Mouse (Mus musculus) hindbrain, embryonic 12.5 days (tissue): Measurements from ENCODE around the gene Il9r. TPM values are rescaled to one million over a fixed set of nuclear protein-coding genes. Genes with fewer than 3 reads are reported as not detected.

Source experiments
- ATAC-seq: fragments of 200-750 bp; cut with Nextera tagmentation; 2 replicates; pipeline ENCODE4 v1.8.0; 2017; ENCODE audit warnings: moderate TSS enrichment; ENCODE audit not compliant: low FRiP score
- H3K27ac ChIP-seq: fragments of 300-500 bp; sonication (generic); 2 replicates; pipeline ENCODE4 v1.5.1; 2016; ENCODE audit warnings: mild to moderate bottlenecking
- H3K27me3 ChIP-seq: fragments of 300-500 bp; sonication (generic); 2 replicates; pipeline ENCODE4 v1.6.1; 2016; ENCODE audit warnings: mild to moderate bottlenecking
- H3K36me3 ChIP-seq: fragments of 300-500 bp; sonication (generic); 2 replicates; pipeline ENCODE4 v1.6.1; 2016; ENCODE audit warnings: mild to moderate bottlenecking
- H3K4me1 ChIP-seq: fragments of 300-500 bp; sonication (generic); 2 replicates; pipeline ENCODE4 v1.6.1; 2016
- H3K4me2 ChIP-seq: fragments of 300-500 bp; sonication (generic); replicated peaks from 2 replicates; pipeline ENCODE4 v1.6.1; 2016; ENCODE audit warnings: mild to moderate bottlenecking
- H3K4me3 ChIP-seq: fragments of 300-500 bp; sonication (generic); 2 replicates; pipeline ENCODE4 v1.5.1; 2016; ENCODE audit warnings: mild to moderate bottlenecking
- H3K9ac ChIP-seq: fragments of 300-500 bp; sonication (generic); 2 replicates; pipeline ENCODE4 v1.6.1; 2016; ENCODE audit warnings: mild to moderate bottlenecking, moderate library complexity
- H3K9me3 ChIP-seq: fragments of 300-500 bp; sonication (generic); replicated peaks from 2 replicates; pipeline ENCODE4 v1.6.1; 2016; ENCODE audit warnings: mild to moderate bottlenecking
- WGBS: fragments of 180-500 bp; shearing (Covaris S2); methylation state at CpG from one replicate; pipeline ENCODE4 v1.1.7; 2016; 5-methylcytosine and 5-hydroxymethylcytosine counted together
- polyA plus RNA-seq: library from polyadenylated mRNA; unstranded; fragments of >200 nt; fragmentation: Nextera tagmentation; extraction: Ambion mirVana; gene quantifications from 2 replicates; pipeline ENCODE4 v1.2.1, GENCODE M21; 2016

The Il9r gene
- polyA plus RNA-seq, 1 experiment from 2014 or later = not detected

GRCm38 (mm10) chr11:32194086-32194485 is 6.0 kb downstream of the Il9r start:
- H3K36me3 ChIP-seq = no peaks in the 10 kb centered on the region
- H3K4me2 ChIP-seq = no peak overlapping the region
- 0 out of 2 replicates have a peak, but pooled peaks cover 5% of the 10 kb centered on the region for H3K27me3 ChIP-seq
- H3K4me1 ChIP-seq = peaks cover 6% of the 10 kb centered on the region
- no peak overlapping the region for H3K4me3 ChIP-seq
- 85% methylated on average over 10 of the region's 10 CpGs for WGBS
- no peaks in the 10 kb centered on the region for H3K9me3 ChIP-seq
- no peak for ATAC-seq
- H3K9ac ChIP-seq = no peak overlapping the region
- H3K27ac ChIP-seq = no peak overlapping the region

- 0 out of 2 replicates have a peak, but pooled peaks cover 5% of the 10 kb centered on the region for H3K27me3 ChIP-seq
- no peak overlapping the region for H3K4me3 ChIP-seq
- 88% methylated on average over 10 of the region's 10 CpGs for WGBS
- no peak for ATAC-seq
- H3K9me3 ChIP-seq = no peaks in the 10 kb centered on the region
- H3K27ac ChIP-seq = no peak overlapping the region
- H3K36me3 ChIP-seq = no peaks in the 10 kb centered on the region
- no peak overlapping the region for H3K9ac ChIP-seq
- H3K4me1 ChIP-seq = peaks cover 4% of the 10 kb centered on the region
- H3K4me2 ChIP-seq = no peak overlapping the region
Observed at GRCm38 (mm10) chr11:32193156-32193555, 6.9 kb downstream of the Il9r start.

GRCm38 (mm10) chr11:32190603-32191110 is 9.4 kb downstream of the Il9r start:
- Histone ChIP-seq H3K4me1 (no peaks in the 10 kb centered on the region), H3K36me3 (no peaks in the 10 kb centered on the region), H3K9ac (no peak overlapping the region), H3K9me3 (no peaks in the 10 kb centered on the region), H3K27me3 (no peaks in the 10 kb centered on the region), H3K27ac (no peak overlapping the region), H3K4me3 (no peak overlapping the region), H3K4me2 (no peak overlapping the region)
- WGBS = 68% methylated on average over 13 of the region's 13 CpGs
- ATAC-seq = no peak

GRCm38 (mm10) chr11:32190119-32190518 is 10.0 kb downstream of the Il9r start:
- no peak overlapping the region for H3K27ac ChIP-seq
- H3K9ac ChIP-seq = no peak overlapping the region
- H3K9me3 ChIP-seq = no peaks in the 10 kb centered on the region
- no peaks in the 10 kb centered on the region for H3K27me3 ChIP-seq
- H3K4me1 ChIP-seq = no peaks in the 10 kb centered on the region
- H3K36me3 ChIP-seq = no peaks in the 10 kb centered on the region
- H3K4me3 ChIP-seq = no peak overlapping the region
- no peak overlapping the region for H3K4me2 ChIP-seq
- WGBS = 69% methylated on average over 9 of the region's 9 CpGs
- ATAC-seq = no peak

GRCm38 (mm10) chr11:32189434-32189833 is 10.6 kb downstream of the Il9r start:
- 55% methylated on average over 5 of the region's 5 CpGs for WGBS
- Histone ChIP-seq H3K4me2 (no peak overlapping the region), H3K36me3 (no peaks in the 10 kb centered on the region), H3K27me3 (no peaks in the 10 kb centered on the region), H3K9me3 (no peaks in the 10 kb centered on the region), H3K27ac (no peak overlapping the region), H3K4me3 (no peak overlapping the region), H3K4me1 (no peaks in the 10 kb centered on the region), H3K9ac (no peak overlapping the region)
- ATAC-seq = no peak

- H3K4me1 ChIP-seq = no peaks in the 10 kb centered on the region
- H3K9ac ChIP-seq = no peak overlapping the region
- H3K4me3 ChIP-seq = no peak overlapping the region
- 85% methylated on average over 12 of the region's 12 CpGs for WGBS
- H3K27me3 ChIP-seq = no peaks in the 10 kb centered on the region
- H3K4me2 ChIP-seq = no peak overlapping the region
- no peak overlapping the region for H3K27ac ChIP-seq
- no peaks in the 10 kb centered on the region for H3K36me3 ChIP-seq
- no peaks in the 10 kb centered on the region for H3K9me3 ChIP-seq
- no peak for ATAC-seq
Observed at GRCm38 (mm10) chr11:32188881-32189280, 11.2 kb downstream of the Il9r start.

GRCm38 (mm10) chr11:32187256-32187655 is 12.8 kb downstream of the Il9r start:
- Histone ChIP-seq H3K36me3 (no peaks in the 10 kb centered on the region), H3K27ac (no peak overlapping the region), H3K9me3 (no peaks in the 10 kb centered on the region), H3K4me1 (no peaks in the 10 kb centered on the region), H3K27me3 (no peaks in the 10 kb centered on the region), H3K9ac (no peak overlapping the region), H3K4me2 (no peak overlapping the region), H3K4me3 (no peak overlapping the region)
- ATAC-seq = no peak
- 85% methylated on average over 4 of the region's 4 CpGs for WGBS

GRCm38 (mm10) chr11:32186031-32186430 is 14.0 kb downstream of the Il9r start:
- Histone ChIP-seq H3K4me1 (no peaks in the 10 kb centered on the region), H3K4me3 (no peak overlapping the region), H3K9me3 (no peaks in the 10 kb centered on the region), H3K4me2 (no peak overlapping the region), H3K9ac (no peak overlapping the region), H3K36me3 (no peaks in the 10 kb centered on the region), H3K27ac (no peak overlapping the region), H3K27me3 (0 out of 2 replicates have a peak, but pooled peaks cover 4% of the 10 kb centered on the region)
- WGBS = 82% methylated on average over 3 of the region's 3 CpGs
- no peak for ATAC-seq

- no peak for ATAC-seq
- H3K4me2 ChIP-seq = no peak overlapping the region
- no peaks in the 10 kb centered on the region for H3K9me3 ChIP-seq
- no peaks in the 10 kb centered on the region for H3K36me3 ChIP-seq
- H3K9ac ChIP-seq = no peak overlapping the region
- 0 out of 2 replicates have a peak, but pooled peaks cover 4% of the 10 kb centered on the region for H3K27me3 ChIP-seq
- no peak overlapping the region for H3K27ac ChIP-seq
- no peaks in the 10 kb centered on the region for H3K4me1 ChIP-seq
- WGBS = 89% methylated on average over 8 of the region's 8 CpGs
- H3K4me3 ChIP-seq = no peak overlapping the region
Observed at GRCm38 (mm10) chr11:32184469-32184868, 15.6 kb downstream of the Il9r start.

- no peak overlapping the region for H3K27ac ChIP-seq
- peak; percentile 40; the same call in 1 of the 2 replicates for ATAC-seq
- H3K27me3 ChIP-seq = 0 out of 2 replicates have a peak, but pooled peaks cover 4% of the 10 kb centered on the region
- no peak overlapping the region for H3K9ac ChIP-seq
- no peak overlapping the region for H3K4me3 ChIP-seq
- H3K36me3 ChIP-seq = no peaks in the 10 kb centered on the region
- no peak overlapping the region for H3K4me2 ChIP-seq
- 0 out of 2 replicates have a peak, but pooled peaks cover 3% of the 10 kb centered on the region for H3K9me3 ChIP-seq
- 54% methylated on average over 23 of the region's 25 CpGs for WGBS
- no peaks in the 10 kb centered on the region for H3K4me1 ChIP-seq
Observed at GRCm38 (mm10) chr11:32181973-32182868, 17.9 kb downstream of the Il9r start.

GRCm38 (mm10) chr11:32181246-32181645 is 18.8 kb downstream of the Il9r start:
- H3K4me2 ChIP-seq = no peak overlapping the region
- H3K36me3 ChIP-seq = no peaks in the 10 kb centered on the region
- H3K27me3 ChIP-seq = 0 out of 2 replicates have a peak, but pooled peaks cover 4% of the 10 kb centered on the region
- H3K4me1 ChIP-seq = no peaks in the 10 kb centered on the region
- H3K27ac ChIP-seq = no peak overlapping the region
- ATAC-seq = no peak
- 0 out of 2 replicates have a peak, but pooled peaks cover 3% of the 10 kb centered on the region for H3K9me3 ChIP-seq
- no peak overlapping the region for H3K9ac ChIP-seq
- no peak overlapping the region for H3K4me3 ChIP-seq
- 70% methylated on average over 4 of the region's 4 CpGs for WGBS

- no peak for ATAC-seq
- H3K4me3 ChIP-seq = no peak overlapping the region
- no peak overlapping the region for H3K9ac ChIP-seq
- no peaks in the 10 kb centered on the region for H3K4me1 ChIP-seq
- H3K27ac ChIP-seq = no peak overlapping the region
- H3K27me3 ChIP-seq = 0 out of 2 replicates have a peak, but pooled peaks cover 4% of the 10 kb centered on the region
- H3K9me3 ChIP-seq = 0 out of 2 replicates have a peak, but pooled peaks cover 3% of the 10 kb centered on the region
- H3K36me3 ChIP-seq = no peaks in the 10 kb centered on the region
- 79% methylated on average over 1 of the region's 1 CpGs for WGBS
- no peak overlapping the region for H3K4me2 ChIP-seq
Observed at GRCm38 (mm10) chr11:32178506-32178905, 21.6 kb downstream of the Il9r start.
